Mouse (Mus musculus) kidney, postnatal 0 days (tissue): ENCODE data around the gene Nppc. TPM values are rescaled to one million over a fixed set of nuclear protein-coding genes. Genes with fewer than 3 reads are reported as not detected.

Experiments used
- ATAC-seq: fragments of 200-750 bp; cut with Nextera tagmentation; replicated peaks from 2 replicates; pipeline ENCODE4 v1.8.0; 2017; ENCODE audit warnings: low read depth, moderate number of reproducible peaks, moderate TSS enrichment, moderate library complexity; ENCODE audit not compliant: low FRiP score
- DNase-seq: peaks from one replicate; pipeline ENCODE4 v3.0.0-alpha.2; 2016; ENCODE audit warnings: low spot score
- H3K27ac ChIP-seq: fragments of 300-500 bp; sonication (generic); 2 replicates; pipeline ENCODE4 v1.5.1; 2014; ENCODE audit warnings: mild to moderate bottlenecking
- H3K27me3 ChIP-seq: fragments of 300-500 bp; sonication (generic); 2 replicates; pipeline ENCODE4 v1.6.1; 2014; ENCODE audit warnings: low read length, mixed read lengths; ENCODE audit not compliant: insufficient read depth
- H3K36me3 ChIP-seq: fragments of 300-500 bp; sonication (generic); 2 replicates; pipeline ENCODE4 v1.6.1; 2014; ENCODE audit warnings: low read length, mixed read lengths; ENCODE audit not compliant: insufficient read depth
- H3K4me1 ChIP-seq: fragments of 300-500 bp; sonication (generic); replicated peaks from 2 replicates; pipeline ENCODE4 v1.6.1; 2014; ENCODE audit warnings: antibody characterized with exemption, low read length, mixed read lengths; ENCODE audit not compliant: insufficient read depth
- H3K4me2 ChIP-seq: fragments of 300-500 bp; sonication (generic); 2 replicates; pipeline ENCODE4 v1.6.1; 2014; ENCODE audit warnings: mild to moderate bottlenecking, low read length, moderate library complexity, mixed read lengths
- H3K4me3 ChIP-seq: fragments of 300-500 bp; sonication (generic); replicated peaks from 2 replicates; pipeline ENCODE4 v1.5.1; 2014; ENCODE audit warnings: low read depth, low read length
- H3K9ac ChIP-seq: fragments of 300-500 bp; sonication (generic); 2 replicates; pipeline ENCODE4 v1.6.1; 2014; ENCODE audit warnings: low read depth, low read length
- H3K9me3 ChIP-seq: fragments of 300-500 bp; sonication (generic); replicated peaks from 2 replicates; pipeline ENCODE4 v1.6.1; 2016; ENCODE audit warnings: low read length, inconsistent platforms, mixed read lengths
- CTCF ChIP-seq: IDR thresholded peaks from 2 replicates; pipeline ENCODE4 v1.5.1; 2016; ENCODE audit warnings: antibody characterized with exemption, low read depth, mild to moderate bottlenecking, moderate library complexity
- WGBS: fragments of 180-500 bp; shearing (Covaris S2); extraction: QIAGEN DNeasy Blood & Tissue Kit; methylation state at CpG from one replicate; pipeline ENCODE4 v1.1.7; 2014; 5-methylcytosine and 5-hydroxymethylcytosine counted together
- microRNA-seq: library from miRNA; unstranded; fragments of <30 nt; microRNA quantifications from one replicate; pipeline ENCODE4, GENCODE M21; 2016
- polyA plus RNA-seq: library from polyadenylated mRNA; unstranded; fragments of >200 nt; fragmentation: Nextera tagmentation; extraction: Ambion mirVana; gene quantifications from 2 replicates; pipeline ENCODE4 v1.2.1, GENCODE M21; 2015

Gene Nppc
- polyA plus RNA-seq, 1 experiment from 2014 or later, result 5.2 TPM

- H3K9ac ChIP-seq, result no peak overlapping the region
- ATAC-seq (no peak), DNase-seq (no peak)
- no peaks in the 10 kb centered on the region for H3K36me3 ChIP-seq
- no peaks in the 10 kb centered on the region for H3K9me3 ChIP-seq
- no peak for TF ChIP-seq CTCF
- peaks cover 8% of the 10 kb centered on the region; the same call in 1 of the 2 replicates for H3K4me1 ChIP-seq
- 73% methylated on average over 4 of the region's 4 CpGs for WGBS
- no peaks in the 10 kb centered on the region for H3K27me3 ChIP-seq
- H3K4me2 ChIP-seq, result no peak overlapping the region
- H3K4me3 ChIP-seq, result no peak overlapping the region
- H3K27ac ChIP-seq, result no peak overlapping the region
Observed at GRCm38 (mm10) chr1:86630527-86630926, 39.8 kb downstream of the Nppc start.

- Histone ChIP-seq H3K27ac (no peak overlapping the region), H3K27me3 (no peaks in the 10 kb centered on the region), H3K9me3 (no peaks in the 10 kb centered on the region), H3K36me3 (no peaks in the 10 kb centered on the region), H3K4me2 (no peak overlapping the region), H3K9ac (no peak overlapping the region), H3K4me3 (no peak overlapping the region), H3K4me1 (peaks cover 8% of the 10 kb centered on the region; the same call in 1 of the 2 replicates)
- WGBS, result 54% methylated on average over 4 of the region's 4 CpGs
- TF ChIP-seq CTCF, result no peak
- DNase-seq, result no peak
- ATAC-seq, result no peak
Observed at GRCm38 (mm10) chr1:86629936-86630335, 40.4 kb downstream of the Nppc start.

GRCm38 (mm10) chr1:86628270-86628669 lies 42.1 kb downstream of the Nppc start:
- Histone ChIP-seq H3K9ac (no peak overlapping the region), H3K4me2 (no peak overlapping the region), H3K27me3 (no peaks in the 10 kb centered on the region), H3K36me3 (no peaks in the 10 kb centered on the region), H3K9me3 (no peaks in the 10 kb centered on the region), H3K4me1 (peaks cover 11% of the 10 kb centered on the region; the same call in 1 of the 2 replicates), H3K4me3 (no peak overlapping the region), H3K27ac (no peak overlapping the region)
- ATAC-seq (peak; percentile 60; the same call in 1 of the 2 replicates), DNase-seq (peak; percentile 10)
- no peak for TF ChIP-seq CTCF
- WGBS, result 48% methylated on average over 3 of the region's 3 CpGs

GRCm38 (mm10) chr1:86623001-86624000 lies 47.1 kb downstream of the Nppc start:
- Histone ChIP-seq H3K9me3 (no peaks in the 10 kb centered on the region), H3K27ac (no peak overlapping the region), H3K27me3 (no peaks in the 10 kb centered on the region), H3K36me3 (no peaks in the 10 kb centered on the region), H3K4me1 (peaks cover 6% of the 10 kb centered on the region; the same call in 1 of the 2 replicates), H3K4me2 (no peak overlapping the region), H3K4me3 (no peak overlapping the region), H3K9ac (no peak overlapping the region)
- WGBS, result 16% methylated on average over 16 of the region's 16 CpGs
- DNase-seq, result peak; percentile 21
- ATAC-seq, result no peak
- no peak for TF ChIP-seq CTCF

DNA sequence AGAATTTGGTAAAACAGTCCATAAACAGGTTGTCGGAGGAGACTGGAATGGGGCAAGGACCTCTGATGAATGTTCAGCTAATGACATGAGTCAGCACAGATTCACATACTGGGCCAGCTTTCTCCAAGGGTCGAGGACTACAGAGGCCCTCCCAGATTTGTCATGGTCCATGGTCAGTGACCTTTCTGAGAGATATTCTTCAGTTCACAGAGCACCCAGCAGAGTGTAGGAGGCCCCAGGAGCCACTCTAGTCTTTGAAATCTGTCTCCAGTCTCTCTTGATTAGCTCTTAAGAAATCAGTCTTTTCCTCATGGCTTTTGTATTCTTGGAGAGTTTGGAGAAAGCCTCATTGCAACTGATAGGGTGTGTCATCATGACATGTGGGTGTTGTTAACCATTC lies 48.1 kb downstream of the Nppc start:
- H3K9me3 ChIP-seq, result no peaks in the 10 kb centered on the region
- H3K36me3 ChIP-seq, result no peaks in the 10 kb centered on the region
- ATAC-seq, result peak; percentile 44; the same call in 1 of the 2 replicates
- H3K27ac ChIP-seq, result no peak overlapping the region
- no peak for DNase-seq
- 48% methylated on average over 2 of the region's 2 CpGs for WGBS
- no peak overlapping the region for H3K9ac ChIP-seq
- H3K27me3 ChIP-seq, result no peaks in the 10 kb centered on the region
- no peak overlapping the region for H3K4me3 ChIP-seq
- TF ChIP-seq CTCF, result no peak
- H3K4me2 ChIP-seq, result no peak overlapping the region
- peaks cover 6% of the 10 kb centered on the region; the same call in 1 of the 2 replicates for H3K4me1 ChIP-seq

DNA sequence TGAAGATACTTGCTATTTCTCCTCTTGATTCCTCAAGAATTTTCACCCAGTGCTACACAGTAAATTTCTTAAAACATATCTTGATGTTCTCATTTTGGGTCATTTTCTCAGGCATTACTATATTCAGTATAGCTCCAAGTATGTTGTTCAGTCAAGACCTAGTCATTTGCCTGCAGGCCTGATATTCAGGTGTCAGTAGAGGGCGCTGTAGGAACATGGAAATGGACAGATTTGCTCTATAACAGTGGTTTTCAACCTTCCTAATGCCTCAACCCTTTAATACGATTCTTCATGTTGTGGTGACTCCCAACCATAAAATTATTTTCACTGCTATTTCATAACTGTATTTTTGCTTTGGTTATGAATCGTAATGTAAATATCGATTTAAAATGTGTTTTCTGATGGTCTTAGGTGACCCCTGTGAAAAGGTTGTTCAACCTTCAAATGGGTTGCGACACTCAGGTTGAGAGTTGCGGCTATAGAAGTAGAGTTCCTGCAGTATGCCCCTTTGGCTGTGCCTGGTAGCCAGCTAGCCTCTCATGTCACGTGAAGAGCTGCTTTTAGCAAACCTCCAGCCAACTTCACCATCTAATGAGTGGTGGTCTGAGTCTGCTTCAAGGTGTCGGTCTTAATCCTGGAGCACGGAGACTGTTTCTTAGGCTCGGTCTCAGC lies 51.8 kb downstream of the Nppc start:
- WGBS, result 60% methylated on average over 10 of the region's 10 CpGs
- Histone ChIP-seq H3K4me2 (no peak overlapping the region), H3K27me3 (no peaks in the 10 kb centered on the region), H3K4me3 (no peak overlapping the region), H3K9ac (no peak overlapping the region), H3K27ac (no peak overlapping the region), H3K4me1 (peaks cover 5% of the 10 kb centered on the region; the same call in 1 of the 2 replicates), H3K9me3 (no peaks in the 10 kb centered on the region), H3K36me3 (no peaks in the 10 kb centered on the region)
- TF ChIP-seq CTCF, result peak; percentile 88
- DNase-seq (peak; percentile 88), ATAC-seq (no peak)

Small RNA genes lying within 50 kb of the gene (microRNA-seq; reads per million reads assigned to microRNA genes)
- gene Gm22955, result not detected

Other genes starting within 250 kb of the Nppc start
- not detected in 2 replicates for gene Nmur1, start 244.3 kb downstream of the Nppc start, polyA plus RNA-seq
- gene Tex44, start 244.2 kb downstream of the Nppc start, polyA plus RNA-seq, result not detected in 2 replicates
- 2,429 and 2,697 TPM in 2 replicates for gene Ptma, start 143.8 kb downstream of the Nppc start, polyA plus RNA-seq
- 63.2 and 63.7 TPM in 2 replicates for gene Pde6d, start 87.9 kb downstream of the Nppc start, polyA plus RNA-seq
- gene Cops7b, start 87.7 kb downstream of the Nppc start, polyA plus RNA-seq, result 27.9 and 28.6 TPM in 2 replicates
- 20.9 and 23.1 TPM in 2 replicates for gene Dis3l2, start 33.2 kb upstream of the Nppc start, polyA plus RNA-seq